ENCODE assay signal across 10 mouse cellular contexts in genomic region chrX:60592598-60592997, GRCm38 (mm10). TPM values are rescaled to one million over a fixed set of nuclear protein-coding genes. Genes with fewer than 3 reads are reported as not detected.
DNase-seq lines count a peak whose midpoint lies in the region; ATAC-seq lines count a peak whose summit lies in the region.
"Had no signal": no experiment of that assay in that cellular context is flagged by ENCODE, and none has a peak within 500 bp of the region (broad histone marks: within the 10 kb centered on the region; RNA-seq: fewer than 3 reads in every experiment).

Gene Atp11c (minus strand): TSS chrX:60592698.

- H3K27ac ChIP-seq in forebrain, embryonic 13.5 days, result no peak within 1 kb of the TSS
- H3K27ac ChIP-seq in midbrain, embryonic 12.5 days (replicated peaks), result no peak within 1 kb of the TSS
- H3K27ac ChIP-seq: kidney, postnatal 0 days; liver, embryonic 13.5 days had no signal

- no peak for DNase-seq in layer of hippocampus, postnatal 14 days (ENCODE audit: low spot score in 2 of 2)
- no peak for DNase-seq in layer of hippocampus, adult 18-20 months (ENCODE audit: low spot score in 2 of 2)
- DNase-seq in adrenal gland, postnatal 14 days, result no peak
- DNase-seq in spleen, adult 18-20 months, result no peak
- no peak for DNase-seq in kidney, adult 18-20 months
- no peak for DNase-seq in layer of hippocampus, adult 11-12 months (ENCODE audit: low spot score)
- DNase-seq: liver, embryonic 13.5 days had no signal

- 90% methylated on average over 2 of the region's 2 CpGs for WGBS in forebrain, embryonic 13.5 days
- WGBS in midbrain, embryonic 12.5 days, result 84% methylated on average over 2 of the region's 2 CpGs

- no peaks in the 10 kb centered on the region for H3K27me3 ChIP-seq in forebrain, embryonic 13.5 days
- no peaks in the 10 kb centered on the region for H3K27me3 ChIP-seq in midbrain, embryonic 12.5 days
- H3K27me3 ChIP-seq: liver, embryonic 13.5 days had no signal

- no peaks in the 10 kb centered on the region for H3K9me3 ChIP-seq in forebrain, embryonic 13.5 days (replicated peaks)
- H3K9me3 ChIP-seq in midbrain, embryonic 12.5 days, result no peaks in the 10 kb centered on the region
- H3K9me3 ChIP-seq: liver, embryonic 13.5 days had no signal

- no peak within 1 kb of the TSS for H3K4me2 ChIP-seq in forebrain, embryonic 13.5 days
- no peak within 1 kb of the TSS for H3K4me2 ChIP-seq in midbrain, embryonic 12.5 days (replicated peaks)
- H3K4me2 ChIP-seq: liver, embryonic 13.5 days had no signal

- no peak within 1 kb of the TSS for H3K4me3 ChIP-seq in forebrain, embryonic 13.5 days
- H3K4me3 ChIP-seq in midbrain, embryonic 12.5 days, result no peak within 1 kb of the TSS
- H3K4me3 ChIP-seq: liver, embryonic 13.5 days had no signal

- no peaks in the 10 kb centered on the region for H3K36me3 ChIP-seq in forebrain, embryonic 13.5 days (ENCODE audit: poor library complexity, severe bottlenecking)
- no peaks in the 10 kb centered on the region for H3K36me3 ChIP-seq in midbrain, embryonic 12.5 days
- H3K36me3 ChIP-seq: liver, embryonic 13.5 days had no signal

- ATAC-seq in forebrain, embryonic 13.5 days, result no peak
- no peak for ATAC-seq in midbrain, embryonic 12.5 days (ENCODE audit: low FRiP score, low read depth)

- H3K4me1 ChIP-seq in forebrain, embryonic 13.5 days, result no peaks in the 10 kb centered on the region
- no peaks in the 10 kb centered on the region for H3K4me1 ChIP-seq in midbrain, embryonic 12.5 days
- H3K4me1 ChIP-seq: liver, embryonic 13.5 days had no signal

- H3K9ac ChIP-seq in forebrain, embryonic 13.5 days, result no peak within 1 kb of the TSS
- H3K9ac ChIP-seq in midbrain, embryonic 12.5 days (replicated peaks), result no peak within 1 kb of the TSS
- H3K9ac ChIP-seq: liver, embryonic 13.5 days had no signal

RNA-seq across cellular contexts. Expression of gene Atp11c, which starts in this region (rescaled TPM):
- 10 to 100 TPM; 13.1 to 13.5 TPM for total RNA-seq in layer of hippocampus, postnatal 14 days (2021)
- total RNA-seq in layer of hippocampus, adult 18-20 months (2021), result 1 to 10 TPM; 8.1 to 8.8 TPM
- 20.7 and 26.2 TPM in 2 replicates for total RNA-seq in adrenal gland, postnatal 14 days (2021)
- polyA plus RNA-seq in forebrain, embryonic 13.5 days (2015; fragmentation: Nextera tagmentation; extraction: Ambion mirVana), result 13.5 and 15.1 TPM in 2 replicates
- polyA plus RNA-seq in midbrain, embryonic 12.5 days (2016; fragmentation: Nextera tagmentation; extraction: Ambion mirVana), result 17.2 TPM in 2 replicates
